Mouse (Mus musculus) embryonic facial prominence, embryonic 14.5 days (tissue): ENCODE results near the gene Gm609. TPM values are rescaled to one million over a fixed set of nuclear protein-coding genes. Genes with fewer than 3 reads are reported as not detected.
"Not testable (repeated sequence)": the region's sequence is repeated elsewhere in the genome, so short reads cannot be mapped to it uniquely, and the experiment has no call there.

Experiments used
- ATAC-seq: fragments of 200-750 bp; cut with Nextera tagmentation; 2 replicates; pipeline ENCODE4 v1.8.0; 2017; ENCODE audit warnings: low read depth, moderate number of reproducible peaks, moderate TSS enrichment
- DNase-seq: peaks from one replicate; pipeline ENCODE4 v3.0.0-alpha.2; 2015; ENCODE audit warnings: low spot score
- H3K27ac ChIP-seq: fragments of 300-500 bp; sonication (generic); replicated peaks from 2 replicates; pipeline ENCODE4 v1.5.1; 2014; ENCODE audit warnings: low read depth, mild to moderate bottlenecking, low read length, moderate library complexity
- H3K27me3 ChIP-seq: fragments of 300-500 bp; sonication (generic); replicated peaks from 2 replicates; pipeline ENCODE4 v1.6.1; 2014; ENCODE audit warnings: low read length; ENCODE audit not compliant: control insufficient read depth, insufficient read depth
- H3K36me3 ChIP-seq: fragments of 300-500 bp; sonication (generic); 2 replicates; pipeline ENCODE4 v1.6.1; 2014; ENCODE audit warnings: low read length, mixed read lengths; ENCODE audit not compliant: control insufficient read depth, insufficient read depth
- H3K4me1 ChIP-seq: fragments of 300-500 bp; sonication (generic); 2 replicates; pipeline ENCODE4 v1.6.1; 2014; ENCODE audit warnings: antibody characterized with exemption, low read length; ENCODE audit not compliant: control insufficient read depth, insufficient read depth
- H3K4me2 ChIP-seq: fragments of 300-500 bp; sonication (generic); 2 replicates; pipeline ENCODE4 v1.6.1; 2014; ENCODE audit warnings: low read depth, mild to moderate bottlenecking, low read length, moderate library complexity, mixed read lengths
- H3K4me3 ChIP-seq: fragments of 300-500 bp; sonication (generic); 2 replicates; pipeline ENCODE4 v1.5.1; 2014; ENCODE audit warnings: low read depth, mild to moderate bottlenecking, low read length
- H3K9ac ChIP-seq: fragments of 300-500 bp; sonication (generic); 2 replicates; pipeline ENCODE4 v1.6.1; 2014; ENCODE audit warnings: low read depth, mild to moderate bottlenecking, low read length, moderate library complexity, mixed read lengths
- H3K9me3 ChIP-seq: fragments of 300-500 bp; sonication (generic); 2 replicates; pipeline ENCODE4 v1.6.1; 2016; ENCODE audit warnings: low read length; ENCODE audit not compliant: control insufficient read depth
- WGBS: fragments of 180-500 bp; shearing (Covaris S2); extraction: QIAGEN DNeasy Blood & Tissue Kit; methylation state at CpG from one replicate; pipeline ENCODE4 v1.1.7; 2014; 5-methylcytosine and 5-hydroxymethylcytosine counted together
- polyA plus RNA-seq: library from polyadenylated mRNA; unstranded; fragments of >200 nt; fragmentation: Nextera tagmentation; extraction: Ambion mirVana; gene quantifications from 2 replicates; pipeline ENCODE4 v1.2.1, GENCODE M21; 2014

Gene Gm609
- polyA plus RNA-seq, 1 experiment from 2014 or later = not detected

DNA sequence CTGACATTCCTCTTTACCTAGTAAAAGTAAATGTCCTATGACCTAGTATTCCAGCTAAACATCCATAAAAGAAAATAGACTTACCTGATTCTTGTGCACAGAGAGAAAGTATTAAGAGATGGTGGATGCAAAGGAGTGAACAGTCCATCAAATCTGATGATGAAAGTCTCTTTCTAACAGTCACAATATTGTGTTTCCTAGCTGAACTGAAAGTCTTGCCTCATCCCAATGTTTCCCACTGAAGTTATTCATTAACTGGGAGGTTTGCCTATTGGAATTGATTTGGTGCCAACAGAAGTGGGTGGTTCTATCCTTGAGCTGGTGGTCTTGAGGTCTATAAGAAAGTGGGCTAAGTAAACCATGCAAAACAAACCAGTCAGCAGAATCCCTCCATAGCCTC, 38.0 kb downstream of the Gm609 start:
- DNase-seq = no peak
- Histone ChIP-seq H3K9me3 (no peaks in the 10 kb centered on the region), H3K4me2 (no peak overlapping the region), H3K36me3 (no peaks in the 10 kb centered on the region), H3K4me1 (no peaks in the 10 kb centered on the region), H3K9ac (no peak overlapping the region), H3K27me3 (no peaks in the 10 kb centered on the region), H3K4me3 (no peak overlapping the region), H3K27ac (no peak overlapping the region)
- ATAC-seq = no peak

DNA sequence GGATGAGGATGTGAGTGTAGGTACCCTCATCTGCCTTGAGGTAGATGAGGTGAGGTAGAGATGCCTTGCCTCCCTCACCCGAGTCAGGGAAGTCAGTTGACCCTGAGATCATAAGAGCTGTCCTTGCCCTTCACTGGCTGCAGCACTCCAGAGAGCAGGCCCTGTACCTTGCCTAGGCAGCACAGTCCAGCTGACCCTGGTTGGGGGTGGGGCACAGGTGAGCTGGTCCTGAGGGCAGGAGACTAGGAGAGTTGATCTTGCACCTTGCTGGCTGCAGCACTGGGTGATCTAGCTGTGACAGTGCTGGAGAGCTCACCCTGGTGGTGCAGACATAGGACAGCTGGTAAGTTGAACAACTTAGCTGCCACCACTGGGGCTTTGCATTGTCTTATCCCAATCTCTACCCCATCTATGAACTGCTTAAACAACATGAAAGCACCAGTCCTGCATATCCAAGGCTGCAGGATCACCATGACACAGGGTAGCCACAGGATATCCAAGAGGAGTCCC, 55.5 kb downstream of the Gm609 start:
- Histone ChIP-seq H3K9me3 (no peaks in the 10 kb centered on the region), H3K4me3 (no peak overlapping the region), H3K27me3 (no peaks in the 10 kb centered on the region), H3K36me3 (no peaks in the 10 kb centered on the region), H3K27ac (no peak overlapping the region), H3K9ac (no peak overlapping the region), H3K4me1 (no peaks in the 10 kb centered on the region), H3K4me2 (no peak overlapping the region)
- 80% methylated on average over 1 of the region's 1 CpGs for WGBS
- DNase-seq = no peak
- no peak for ATAC-seq

DNA sequence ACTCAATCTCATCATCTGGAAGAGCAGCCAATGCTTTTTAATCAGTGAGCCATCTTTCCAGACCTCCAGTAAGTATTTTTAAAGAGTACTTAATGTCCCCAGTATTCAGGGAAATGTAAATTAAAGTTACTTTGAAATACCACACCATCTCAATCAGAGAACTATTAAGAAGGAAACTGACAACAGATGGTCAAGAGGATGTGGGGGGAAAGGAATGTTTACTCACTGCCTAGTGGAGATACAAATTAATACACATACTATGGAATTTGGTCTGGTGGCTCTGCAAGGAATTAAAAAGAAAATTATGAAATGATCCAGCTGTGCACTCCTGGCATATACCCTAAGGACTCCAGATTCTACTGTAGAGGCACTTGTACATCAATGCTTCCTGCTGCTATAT, 57.2 kb downstream of the Gm609 start:
- DNase-seq = peak; percentile 11
- Histone ChIP-seq H3K9me3 (no peaks in the 10 kb centered on the region), H3K27ac (no peak overlapping the region), H3K4me3 (no peak overlapping the region), H3K36me3 (no peaks in the 10 kb centered on the region), H3K27me3 (no peaks in the 10 kb centered on the region), H3K4me2 (no peak overlapping the region), H3K4me1 (no peaks in the 10 kb centered on the region), H3K9ac (no peak overlapping the region)
- ATAC-seq = no peak

DNA sequence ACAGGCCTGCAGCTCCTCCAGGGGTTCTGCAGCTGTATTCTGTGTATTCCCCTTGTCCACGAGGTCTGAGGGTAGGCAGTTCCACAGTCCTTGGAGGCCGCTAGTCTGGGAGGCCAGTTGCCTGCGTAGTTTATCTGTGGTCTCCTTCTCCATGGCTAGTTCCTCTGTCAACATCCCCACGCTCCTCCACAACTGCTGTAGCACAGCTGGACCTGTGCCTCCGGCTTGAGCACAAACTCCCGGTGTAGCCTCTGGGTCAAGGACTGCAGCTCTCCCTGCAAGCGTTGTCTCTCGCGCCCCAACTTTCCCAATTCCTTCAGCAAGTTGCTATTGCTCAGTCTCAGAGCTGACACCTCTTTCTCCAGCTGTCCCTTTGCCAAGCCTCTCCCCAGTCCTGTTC, 65.1 kb downstream of the Gm609 start:
- 89% methylated on average over 9 of the region's 9 CpGs for WGBS
- no peak overlapping the region for H3K9ac ChIP-seq
- H3K27me3 ChIP-seq = no peaks in the 10 kb centered on the region
- no peak overlapping the region for H3K4me3 ChIP-seq
- no peak overlapping the region for H3K4me2 ChIP-seq
- no peaks in the 10 kb centered on the region for H3K4me1 ChIP-seq
- no peaks in the 10 kb centered on the region for H3K9me3 ChIP-seq
- H3K27ac ChIP-seq = no peak overlapping the region
- H3K36me3 ChIP-seq = no peaks in the 10 kb centered on the region
- no peak for DNase-seq
- ATAC-seq = no peak

DNA sequence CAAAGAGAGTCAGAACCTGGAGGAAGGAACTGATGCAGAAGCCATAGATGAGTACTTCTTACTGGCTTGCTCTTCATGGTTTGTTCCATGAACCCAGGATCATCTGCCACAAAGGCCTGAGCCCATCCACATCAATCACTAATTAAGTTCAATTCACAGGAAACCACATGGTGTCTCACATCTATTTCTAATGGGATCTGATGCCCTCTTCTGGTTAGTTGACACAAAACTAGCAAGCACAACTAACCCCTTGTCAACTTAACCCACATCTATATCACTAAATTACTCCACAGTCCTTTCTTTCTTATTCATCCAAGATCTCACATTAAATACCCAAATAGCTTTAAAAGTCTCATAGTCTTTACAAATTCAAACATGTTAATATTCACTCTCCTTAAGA, 79.3 kb downstream of the Gm609 start:
- no peak overlapping the region for H3K9ac ChIP-seq
- H3K36me3 ChIP-seq = no peaks in the 10 kb centered on the region
- ATAC-seq = no peak
- H3K27me3 ChIP-seq = no peaks in the 10 kb centered on the region
- H3K9me3 ChIP-seq = no peaks in the 10 kb centered on the region
- H3K4me1 ChIP-seq = no peaks in the 10 kb centered on the region
- no peak overlapping the region for H3K4me2 ChIP-seq
- no peak overlapping the region for H3K4me3 ChIP-seq
- DNase-seq = no peak
- H3K27ac ChIP-seq = no peak overlapping the region

DNA sequence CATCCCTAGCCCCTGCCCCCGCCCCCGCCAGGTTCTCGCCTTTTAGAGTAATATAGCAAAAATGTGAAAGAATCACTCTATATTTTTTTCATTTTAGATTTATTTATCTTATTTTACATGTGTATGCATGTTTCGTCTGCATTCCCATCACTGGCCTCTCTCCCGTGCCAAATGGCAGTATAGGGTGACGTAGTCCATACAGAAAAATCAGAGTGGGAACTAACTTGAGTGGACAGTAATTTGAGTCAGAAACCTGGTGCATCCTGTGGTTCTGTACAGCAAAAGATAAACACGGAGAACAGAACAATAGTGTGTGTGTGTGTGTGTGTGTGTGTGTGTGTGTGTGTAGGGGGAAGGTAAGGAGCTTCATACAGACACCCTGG, 83.7 kb downstream of the Gm609 start:
- H3K4me1 ChIP-seq, ATAC-seq, H3K36me3 ChIP-seq, DNase-seq, H3K27me3 ChIP-seq, H3K9me3 ChIP-seq: not testable (repeated sequence)
- Histone ChIP-seq H3K4me3 (peak overlapping the region; percentile 60), H3K9ac (peak overlapping the region; percentile 72), H3K4me2 (peak overlapping the region; percentile 60), H3K27ac (peak overlapping the region; percentile 82; the same call in 1 of the 2 replicates)
- WGBS = 30% methylated on average over 7 of the region's 7 CpGs

DNA sequence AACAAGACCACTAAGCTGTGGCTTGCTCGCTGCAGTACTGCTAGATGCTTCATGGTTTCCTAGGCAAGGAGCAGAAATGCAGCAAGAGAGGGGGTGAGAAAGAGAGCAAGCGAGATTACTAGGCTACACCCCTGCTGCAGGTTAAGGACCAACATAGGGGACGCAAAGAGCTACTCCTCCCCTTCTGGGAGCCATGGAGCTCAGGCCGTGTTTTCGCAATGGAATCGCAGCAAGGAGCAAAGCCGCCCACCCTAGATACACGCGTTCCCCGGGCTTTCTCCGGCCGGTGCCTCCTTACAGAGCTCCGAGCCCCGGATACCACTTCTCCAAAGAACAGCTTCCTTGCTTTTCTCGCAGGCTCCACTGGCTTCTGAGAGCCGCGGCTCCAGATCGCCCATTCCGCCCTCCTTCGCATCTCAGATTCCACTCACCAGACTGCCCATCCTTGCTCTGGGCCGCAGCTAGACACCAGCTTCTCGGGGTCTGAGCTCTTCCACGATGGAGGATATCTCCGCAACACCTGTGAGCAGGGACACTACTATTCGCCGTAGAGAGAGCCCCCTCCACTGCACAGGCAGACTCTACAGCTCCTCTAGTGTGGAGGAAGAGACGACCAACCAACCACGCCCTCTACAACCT, 84.2 kb downstream of the Gm609 start, which contains the start of gene Cd200:
TSS of gene Cd200 (minus strand) at position 629 of the 639 bp plus-strand sequence.
- H3K9ac ChIP-seq = peak within 1 kb of the TSS; percentile 72
- ATAC-seq (peak; percentile 95), DNase-seq (peak; percentile 62)
- H3K27me3 ChIP-seq = no peaks in the 10 kb centered on the region
- peak within 1 kb of the TSS; percentile 82 for H3K27ac ChIP-seq
- H3K4me2 ChIP-seq = peak within 1 kb of the TSS; percentile 60
- no peaks in the 10 kb centered on the region for H3K36me3 ChIP-seq
- no peaks in the 10 kb centered on the region; the same call in 1 of the 2 replicates for H3K4me1 ChIP-seq
- H3K9me3 ChIP-seq = no peaks in the 10 kb centered on the region
- peak within 1 kb of the TSS; percentile 60 for H3K4me3 ChIP-seq
- 2% methylated on average over 25 of the region's 28 CpGs for WGBS

DNA sequence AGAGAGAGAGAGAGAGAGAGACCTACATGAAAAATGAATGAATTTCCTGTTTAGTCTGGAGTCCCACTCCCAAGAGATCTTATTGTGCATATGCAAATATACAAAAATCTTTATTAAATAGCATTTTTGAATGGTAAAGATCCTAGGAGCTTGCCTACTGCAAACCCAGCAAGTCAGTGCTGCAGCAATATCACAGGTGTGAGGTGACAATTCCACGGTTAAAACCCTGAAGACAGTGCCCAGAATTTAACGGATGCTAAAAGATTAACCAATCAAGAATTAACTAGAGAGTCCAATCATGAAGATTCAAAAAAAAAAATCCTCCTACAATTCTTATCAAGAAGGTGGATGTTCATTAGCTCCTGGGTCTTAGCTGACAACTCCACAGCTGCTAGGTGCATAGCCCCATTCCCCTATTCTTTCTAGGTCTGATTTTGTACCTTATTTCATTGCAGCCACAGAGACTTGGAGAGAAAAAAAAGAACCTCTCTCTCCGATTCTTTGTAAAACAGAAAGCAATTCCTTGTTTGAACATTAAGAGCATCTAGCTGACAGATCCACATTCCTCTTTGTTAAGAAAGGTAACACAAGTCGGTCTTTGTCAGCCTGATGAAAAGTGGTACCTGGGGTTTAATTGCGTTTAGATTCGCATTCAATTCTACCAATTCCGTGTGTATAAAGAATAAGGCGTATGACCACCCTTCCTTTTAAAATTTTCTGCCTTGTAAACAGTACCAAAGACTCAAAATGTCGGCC, 84.9 kb downstream of the Gm609 start:
- no peak for ATAC-seq

More for the DNA sequence above, 84.9 kb downstream of the Gm609 start:
- 32% methylated on average over 9 of the region's 9 CpGs for WGBS
- peak overlapping the region; percentile 60 for H3K4me2 ChIP-seq
- H3K27me3 ChIP-seq = no peaks in the 10 kb centered on the region
- no peaks in the 10 kb centered on the region for H3K9me3 ChIP-seq
- H3K27ac ChIP-seq = peak overlapping the region; percentile 82
- H3K4me3 ChIP-seq = peak overlapping the region; percentile 60
- H3K9ac ChIP-seq = peak overlapping the region; percentile 72
- no peaks in the 10 kb centered on the region for H3K36me3 ChIP-seq
- DNase-seq = no peak
- H3K4me1 ChIP-seq = no peaks in the 10 kb centered on the region; the same call in 1 of the 2 replicates
